Mouse (Mus musculus) thymus, postnatal 10 days (tissue): Measurements from ENCODE around the gene Knstrn.

ENCODE experiments used
- DNase-seq, 2 experiments: peaks; one replicate each; pipeline ENCODE4 v3.0.0; 2021; ENCODE audit warnings: low spot score in 2 of 2

The Knstrn gene

DNA sequence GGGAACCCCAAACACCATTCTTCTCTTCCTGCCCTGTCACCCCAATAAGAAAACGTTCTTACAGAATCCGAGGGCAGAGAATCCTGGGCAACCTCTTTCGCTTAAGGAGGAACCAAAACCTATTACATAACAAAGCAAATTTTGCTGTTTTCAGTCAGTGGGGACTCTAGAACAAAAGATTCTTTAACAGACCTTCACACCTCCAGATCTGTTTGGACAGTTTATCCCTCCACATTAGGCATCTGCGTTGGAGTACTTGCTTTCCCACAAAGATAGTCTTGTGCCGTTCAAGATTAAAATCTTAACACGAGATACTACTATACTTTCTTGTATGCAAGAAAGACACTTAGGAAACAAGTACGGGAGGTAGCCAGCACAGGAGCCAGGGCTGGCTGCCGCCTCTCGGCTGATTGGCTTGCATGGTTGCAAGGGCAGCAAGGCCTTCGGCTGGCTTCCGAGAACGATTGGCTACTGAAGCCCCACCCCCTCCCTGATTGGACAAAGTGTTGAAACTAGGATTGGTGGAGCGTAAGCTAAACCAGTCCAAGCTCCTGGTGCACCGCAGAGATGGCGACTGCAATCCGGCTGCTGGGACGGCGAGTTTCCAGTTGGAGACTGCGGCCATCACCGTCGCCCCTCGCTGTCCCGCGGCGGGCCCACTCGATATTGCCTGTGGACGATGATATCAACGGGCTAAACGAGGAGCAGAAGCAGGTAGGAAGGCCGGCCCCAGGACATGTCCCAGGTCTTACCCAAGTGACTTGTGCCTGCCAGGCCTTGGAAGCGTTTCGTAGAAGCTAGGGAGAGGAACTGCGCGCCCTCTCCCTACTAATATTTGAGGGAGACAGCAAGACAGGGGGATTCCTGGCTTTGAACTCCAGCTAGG is 47.9 kb downstream of the Knstrn start, which contains the start of gene Ivd:
Gene Ivd, plus strand, starts transcription at position 501 of the 886 bp plus-strand sequence.
- DNase-seq: peak; percentile 85 to 88

DNA sequence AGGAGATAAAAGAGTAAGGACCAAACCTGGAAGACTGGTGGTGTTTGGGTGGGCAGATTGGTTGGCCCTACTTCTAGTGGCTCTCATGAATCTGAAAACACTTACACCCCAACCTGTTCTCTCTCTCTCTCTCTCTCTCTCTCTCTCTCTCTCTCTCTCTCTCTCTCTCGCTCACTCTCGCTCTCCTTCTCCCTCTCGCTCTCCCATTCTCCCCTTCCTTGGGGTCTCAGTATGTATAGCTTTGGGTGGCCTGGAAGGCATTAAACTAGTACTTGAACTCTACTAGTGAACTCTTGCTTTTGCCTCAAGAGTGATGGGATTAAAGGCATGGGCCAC is 48.5 kb downstream of the Knstrn start:
- no peak for DNase-seq

DNA sequence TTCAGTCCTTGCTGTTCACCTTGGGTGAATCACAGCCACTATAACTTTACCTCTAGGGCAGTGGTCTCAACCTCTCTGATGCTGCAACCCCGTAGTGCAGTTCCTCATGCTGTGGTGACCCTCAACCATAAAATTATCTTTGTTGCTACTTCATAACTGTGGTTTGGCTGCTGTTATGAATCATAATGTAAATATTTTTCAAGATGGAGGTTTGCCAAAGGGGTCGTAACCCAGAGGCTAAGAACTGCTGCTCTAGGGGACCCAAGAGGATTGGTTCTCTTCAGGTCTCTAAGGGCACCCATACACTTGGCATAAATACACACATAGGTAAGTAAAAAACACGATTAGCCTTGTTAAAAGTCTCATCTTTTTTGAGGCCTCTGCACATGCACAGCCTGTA is 56.8 kb downstream of the Knstrn start:
- DNase-seq: no peak

DNA sequence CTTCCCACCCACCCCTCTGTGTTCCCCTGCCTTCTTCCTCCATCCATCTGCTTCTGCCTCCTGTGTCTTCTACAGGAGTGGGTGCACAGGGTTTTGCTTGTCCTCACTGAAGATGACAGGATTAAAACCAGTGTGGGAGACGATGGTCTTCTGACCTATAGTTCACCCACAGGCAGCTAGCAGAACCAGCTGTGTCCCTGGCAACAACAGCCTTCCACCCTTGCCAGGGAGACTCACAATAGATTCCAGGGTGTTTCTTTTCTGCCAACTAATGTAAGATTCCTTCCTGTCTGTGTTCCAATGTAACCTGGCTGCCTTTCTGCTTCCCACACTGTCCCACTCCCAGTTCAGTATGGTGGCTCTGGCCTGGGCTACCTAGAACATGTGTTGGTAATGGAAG is 57.2 kb downstream of the Knstrn start:
- DNase-seq: no peak

DNA sequence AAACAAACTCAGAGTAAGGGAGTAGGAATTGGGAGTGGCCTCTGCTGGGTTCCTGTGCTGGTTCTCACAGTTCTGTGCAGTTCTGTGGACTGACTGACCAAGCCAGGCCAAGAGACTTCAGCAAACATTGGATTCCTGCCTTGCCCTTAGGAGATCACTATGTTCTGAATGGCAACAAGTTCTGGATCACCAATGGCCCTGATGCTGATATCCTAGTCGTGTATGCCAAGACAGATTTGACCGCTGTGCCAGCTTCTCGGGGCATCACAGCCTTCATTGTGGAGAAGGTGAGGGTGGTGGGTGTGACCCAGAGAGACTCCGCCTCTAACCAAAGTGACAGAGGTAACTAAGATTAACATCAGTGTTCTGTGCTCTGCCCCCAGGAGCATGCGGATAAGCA is 59.2 kb downstream of the Knstrn start:
- no peak for DNase-seq

DNA sequence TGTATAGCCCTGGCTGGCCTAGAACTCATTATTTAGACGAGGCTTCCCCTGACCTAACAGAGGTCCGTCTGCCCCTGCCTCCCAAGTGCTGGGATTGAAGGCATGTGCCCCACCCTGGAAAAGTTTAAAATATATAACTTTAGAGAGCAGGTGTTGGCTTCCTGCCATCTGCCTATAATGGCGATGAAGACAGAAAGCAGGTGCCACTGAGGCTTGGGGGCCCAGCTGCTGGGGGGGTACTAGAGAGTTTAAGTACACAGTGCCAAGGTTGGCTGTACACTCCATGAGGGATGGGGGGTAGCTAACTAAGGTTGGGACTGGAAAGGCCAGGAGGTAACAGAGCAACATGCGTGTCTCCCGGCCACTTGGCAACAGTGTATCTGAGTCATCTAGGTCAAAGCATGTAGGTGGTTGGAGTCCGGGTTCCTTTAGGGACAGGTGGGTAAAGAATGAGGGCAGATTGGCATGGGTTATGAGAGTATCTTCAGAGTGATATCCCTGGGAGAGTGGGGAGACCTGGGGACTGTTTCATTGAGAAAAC is 60.2 kb downstream of the Knstrn start:
- no peak for DNase-seq

DNA sequence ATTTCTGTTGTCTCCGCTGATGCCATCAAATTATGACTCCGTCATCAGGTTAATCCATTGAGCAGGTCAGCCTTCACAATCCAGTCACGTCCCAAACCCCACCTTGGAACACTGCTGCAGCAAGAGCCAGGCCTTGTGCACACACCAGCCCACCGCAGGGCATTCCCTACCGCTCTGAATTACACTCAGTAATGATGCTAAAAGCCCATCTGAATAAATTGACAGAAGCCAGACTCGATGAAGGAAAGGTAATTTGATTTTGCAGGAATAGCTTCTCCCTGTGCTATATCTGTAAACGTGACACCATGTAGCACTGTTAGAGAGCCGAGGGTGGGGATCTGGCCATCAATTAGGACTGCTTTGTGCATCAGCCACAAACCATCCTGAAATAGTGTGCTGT is 61.5 kb downstream of the Knstrn start:
- no peak for DNase-seq

DNA sequence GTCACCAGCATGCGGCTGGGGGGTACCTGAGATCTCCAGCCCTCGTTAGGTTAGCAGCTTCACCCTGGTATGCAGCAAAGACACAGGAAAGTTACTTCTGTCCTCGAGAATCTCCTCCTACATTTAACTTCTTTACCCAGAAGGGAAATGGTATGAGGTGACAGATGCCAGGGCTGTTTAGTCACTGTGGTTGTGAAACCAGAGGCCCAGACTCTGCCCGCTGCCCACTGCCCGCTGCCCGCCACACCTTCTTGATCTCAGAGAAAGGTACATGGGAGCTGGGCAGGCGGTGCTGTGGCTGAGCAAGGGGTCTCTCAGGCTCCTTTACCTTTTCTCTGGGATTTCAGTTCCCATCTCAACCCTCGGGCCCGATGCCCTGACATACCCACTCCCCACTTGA is 62.6 kb downstream of the Knstrn start:
- DNase-seq: no peak

DNA sequence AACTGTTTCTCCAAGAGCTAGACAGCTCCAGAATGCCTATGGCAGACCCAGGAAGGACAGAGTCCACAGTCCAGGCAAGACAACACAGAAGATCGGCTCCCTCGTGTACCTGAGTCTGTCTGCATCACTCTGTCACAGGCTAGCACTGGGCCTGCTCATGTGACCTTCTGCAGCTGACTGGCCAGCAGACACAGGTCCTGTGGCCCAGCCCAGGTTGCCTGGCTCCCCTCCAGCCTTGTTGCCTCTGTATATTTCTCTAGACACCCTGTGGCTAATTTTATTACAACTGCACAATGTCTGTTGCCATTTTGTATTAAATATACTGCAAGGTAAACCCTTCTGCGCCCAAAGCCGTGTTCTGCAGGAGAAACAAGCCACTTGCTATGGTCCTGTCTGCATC is 67.2 kb downstream of the Knstrn start:
- DNase-seq: no peak

DNA sequence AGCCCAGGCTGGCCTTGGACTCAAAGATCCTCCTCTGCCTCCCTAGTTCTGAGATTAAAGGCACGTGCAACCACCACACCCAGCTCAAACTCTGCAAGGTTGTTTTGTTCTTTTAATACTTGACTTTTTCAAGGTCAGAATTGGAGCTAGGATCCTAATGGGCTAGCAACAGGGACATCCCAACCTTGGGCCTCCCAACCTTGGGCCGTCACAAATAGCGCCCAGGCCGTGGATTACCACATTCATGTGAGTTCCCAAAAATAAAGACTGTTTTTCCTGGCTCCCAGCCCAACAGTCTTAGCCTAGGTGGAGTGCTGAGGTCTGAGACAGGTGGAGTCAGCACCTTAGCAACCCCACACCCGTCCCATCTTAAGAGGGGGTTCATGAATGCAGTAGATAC is 68.2 kb downstream of the Knstrn start:
- DNase-seq: no peak

DNA sequence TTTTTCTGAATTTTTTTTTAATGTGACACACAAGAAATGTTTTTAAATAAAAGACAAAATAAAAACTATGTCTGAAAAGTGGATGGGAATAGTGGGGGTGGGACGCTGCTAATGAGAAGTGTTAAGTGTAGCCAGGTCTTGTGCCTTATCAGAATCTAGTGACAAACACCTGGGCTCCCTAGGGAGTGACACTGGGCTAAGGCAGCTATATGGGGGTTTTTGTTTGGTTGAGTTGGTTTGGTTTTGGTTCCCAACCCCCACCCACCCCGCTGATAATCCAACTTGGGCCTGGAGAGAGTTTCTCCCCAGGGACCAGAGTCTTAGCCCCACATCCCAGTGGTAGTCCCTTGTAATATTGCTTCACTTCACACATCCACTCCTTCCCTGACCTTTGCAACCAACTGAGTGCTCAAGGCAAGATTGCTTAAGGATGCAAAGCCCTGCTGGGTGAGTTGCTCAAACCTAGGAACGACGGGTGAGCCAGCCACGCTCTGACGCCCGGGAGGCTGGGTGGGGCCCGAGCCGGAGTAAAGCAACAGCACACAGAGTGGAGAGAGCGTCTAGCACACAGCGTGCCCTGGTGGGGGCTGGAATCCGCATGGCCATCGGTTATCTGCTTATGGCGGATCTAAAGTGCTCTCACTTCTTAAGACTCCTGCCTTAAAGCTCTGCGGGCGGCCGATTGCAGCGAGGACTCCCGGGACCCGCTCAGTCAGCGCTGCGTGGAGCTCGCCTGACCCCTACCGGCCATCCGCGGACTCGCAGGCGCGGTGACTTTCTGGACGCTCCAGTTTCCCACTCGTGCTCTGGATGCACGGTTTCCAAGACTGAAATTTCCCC is 69.3 kb downstream of the Knstrn start:
- peak; percentile 62 to 87 for DNase-seq

DNA sequence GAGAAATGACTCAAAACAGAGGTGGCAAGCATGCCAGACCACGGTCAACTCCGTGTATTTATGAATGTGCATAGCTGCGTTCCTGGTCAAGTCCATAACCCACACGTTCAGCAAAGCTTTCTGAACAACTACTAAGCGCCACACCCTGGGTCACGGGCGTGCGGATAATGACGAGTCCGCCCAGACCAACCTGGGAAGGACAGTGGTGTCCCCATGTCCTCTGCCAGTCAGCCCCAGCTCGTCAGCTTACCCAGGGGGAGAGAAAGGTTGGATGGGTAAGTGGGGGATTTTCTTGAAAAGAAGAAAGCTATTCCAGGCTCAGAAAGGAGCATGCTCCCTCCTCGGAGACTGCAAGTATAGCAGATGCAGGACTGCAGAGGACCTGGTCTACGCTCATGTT is 73.6 kb downstream of the Knstrn start:
- DNase-seq: no peak

DNA sequence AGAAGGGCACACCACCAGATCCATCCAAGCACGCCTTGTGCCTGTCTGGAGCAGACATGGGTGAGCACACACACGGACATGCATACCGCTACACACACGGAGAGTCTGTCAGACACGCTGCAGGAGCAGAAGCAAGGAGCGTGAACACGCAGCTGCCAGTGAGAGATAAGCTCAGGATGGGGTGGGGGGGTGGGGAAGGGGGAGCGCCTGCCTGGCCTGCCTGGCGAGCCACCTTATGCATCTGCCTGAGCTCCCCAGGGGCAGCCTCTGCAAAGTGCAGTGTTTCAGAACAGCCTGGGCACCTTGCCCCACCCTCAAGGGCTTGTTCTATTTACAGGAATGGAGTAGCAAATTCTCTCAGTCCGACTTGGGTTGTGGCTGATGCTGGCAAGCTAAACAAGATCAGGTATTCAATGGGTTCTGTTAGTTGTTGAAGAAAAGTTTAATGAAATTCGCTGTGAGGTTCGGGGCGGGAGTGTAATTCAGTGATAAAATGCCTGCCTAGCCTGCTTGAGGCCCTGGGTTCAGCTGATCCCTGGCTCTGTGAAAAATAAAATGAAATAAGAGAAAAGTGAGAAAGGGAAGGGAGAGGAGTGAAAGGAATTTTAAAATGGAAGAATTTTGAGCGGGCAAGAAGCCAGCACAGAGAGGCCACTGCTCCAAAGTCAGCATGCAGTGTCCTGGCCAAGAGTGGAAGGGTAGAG is 74.2 kb downstream of the Knstrn start:
- no peak for DNase-seq

DNA sequence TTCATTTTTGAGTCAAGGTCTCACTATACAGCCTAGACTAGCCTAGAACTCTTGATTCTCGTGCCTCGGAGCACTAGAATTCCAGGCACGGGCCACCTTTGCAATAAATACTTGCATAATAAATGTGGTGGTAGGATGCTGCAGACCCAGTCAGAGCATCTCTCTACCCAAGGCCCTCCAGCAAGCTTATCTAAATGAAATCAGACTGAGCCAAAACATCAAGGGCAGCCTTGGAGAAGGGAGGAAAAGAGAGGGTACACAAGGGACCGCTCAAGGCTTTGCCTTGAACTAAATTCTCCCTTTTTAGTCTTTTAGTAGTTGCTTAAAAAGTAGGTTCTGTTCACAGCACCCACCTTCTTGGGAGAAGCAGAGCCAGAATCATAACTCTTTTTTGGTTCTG is 77.4 kb downstream of the Knstrn start:
- DNase-seq: no peak

DNA sequence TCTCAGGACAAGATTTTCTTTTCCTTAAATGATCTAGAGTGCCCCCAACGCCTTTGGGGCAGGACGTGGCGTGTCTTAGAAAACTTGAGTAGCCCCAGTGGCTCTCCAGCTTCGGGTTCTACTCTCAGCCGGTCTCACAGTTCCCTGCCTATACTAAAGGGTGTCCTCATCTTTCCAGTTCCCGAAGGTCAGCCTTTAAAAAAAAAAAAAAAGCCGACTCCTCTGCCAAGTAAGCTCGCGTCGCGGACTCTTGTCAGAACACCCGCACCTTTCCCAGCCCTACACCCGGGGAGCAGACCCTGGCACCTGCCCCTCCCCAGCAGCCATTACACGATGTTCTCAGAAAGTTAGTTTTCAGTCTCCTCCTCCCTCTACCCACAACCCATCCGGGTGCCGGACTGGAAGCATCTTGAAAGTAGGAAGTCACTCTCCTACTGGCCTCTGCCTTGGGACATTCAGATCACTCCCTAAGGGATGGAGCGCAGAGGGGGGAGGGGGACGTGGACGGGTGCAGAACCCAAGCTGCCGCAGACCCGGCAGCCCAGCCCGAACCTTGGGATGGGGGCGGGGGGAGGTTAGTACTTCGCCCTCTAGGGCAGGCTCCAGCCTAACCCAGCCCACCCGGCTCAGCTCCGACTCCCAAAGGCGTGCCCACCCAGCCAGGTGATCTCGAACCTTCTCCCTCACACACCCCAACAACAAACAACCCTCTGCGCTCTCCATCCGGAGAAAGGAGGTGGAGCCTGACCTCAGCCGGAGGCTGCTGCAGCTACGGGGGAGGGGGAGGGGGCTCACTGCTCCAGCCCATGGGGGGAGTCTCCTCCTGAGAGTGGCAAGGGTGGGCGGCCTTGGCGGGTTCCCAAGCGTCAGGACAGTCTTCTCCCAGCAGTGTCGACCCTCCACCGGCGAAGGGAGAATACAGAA is 82.4 kb downstream of the Knstrn start:
- peak; percentile 54 to 62 for DNase-seq

DNA sequence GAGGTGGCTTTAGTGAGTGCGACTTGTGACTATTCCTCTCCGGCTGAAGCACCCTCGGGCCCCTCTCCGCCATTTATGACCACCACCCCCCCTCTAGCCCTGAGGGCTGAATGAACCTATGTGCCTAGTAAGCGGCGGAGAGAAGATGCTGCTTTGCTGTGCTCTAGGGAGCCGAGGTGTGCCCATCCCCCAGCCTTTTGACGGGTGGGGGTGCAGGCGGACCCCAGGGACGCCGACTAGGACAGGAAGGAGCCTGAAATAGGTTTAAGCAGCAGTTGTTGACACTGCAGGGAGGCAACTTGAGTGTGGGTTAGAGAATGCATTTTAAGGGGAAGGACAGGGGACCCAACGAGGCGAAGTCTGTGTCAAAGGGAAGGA is 83.1 kb downstream of the Knstrn start:
- DNase-seq: no peak

DNA sequence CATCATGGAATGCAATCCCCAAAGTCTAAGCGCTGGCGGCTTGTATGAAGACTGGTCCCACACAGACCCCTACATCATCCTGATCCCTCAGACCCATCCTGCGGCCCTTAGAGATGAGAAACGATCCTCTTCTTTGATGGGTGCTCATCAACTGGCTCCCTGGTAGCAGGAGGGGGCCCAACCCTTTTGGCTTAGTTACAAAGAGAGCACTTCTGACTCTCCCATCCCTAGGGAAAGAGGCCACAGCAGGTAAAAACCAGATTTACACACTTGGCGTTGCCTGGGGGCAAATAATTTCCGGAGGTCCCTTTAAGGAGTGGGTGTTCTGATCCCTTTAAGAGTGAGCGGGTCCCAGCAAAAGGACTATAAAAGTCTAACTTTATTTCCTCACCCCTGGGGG is 83.6 kb downstream of the Knstrn start:
- no peak for DNase-seq

DNA sequence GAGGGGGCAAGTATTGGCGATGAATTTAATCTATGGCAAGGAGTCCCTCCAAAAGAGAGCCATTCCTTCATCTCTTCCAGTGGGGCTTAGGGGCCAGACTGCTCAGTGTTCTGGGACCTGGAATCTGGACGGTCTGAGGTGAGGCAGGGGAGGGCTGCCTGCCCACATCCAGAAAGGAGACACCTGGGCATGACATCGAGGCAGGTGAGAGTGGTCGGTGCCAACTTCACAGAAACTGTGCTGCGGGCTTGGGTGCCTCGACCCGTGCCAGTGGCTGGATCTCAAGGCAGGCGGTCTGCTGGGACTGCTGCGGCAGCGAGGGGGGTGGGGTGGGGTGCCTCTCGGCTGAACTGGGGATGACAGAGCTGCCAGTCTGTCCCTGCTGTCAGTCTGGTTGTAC is 84.0 kb downstream of the Knstrn start:
- DNase-seq: no peak

DNA sequence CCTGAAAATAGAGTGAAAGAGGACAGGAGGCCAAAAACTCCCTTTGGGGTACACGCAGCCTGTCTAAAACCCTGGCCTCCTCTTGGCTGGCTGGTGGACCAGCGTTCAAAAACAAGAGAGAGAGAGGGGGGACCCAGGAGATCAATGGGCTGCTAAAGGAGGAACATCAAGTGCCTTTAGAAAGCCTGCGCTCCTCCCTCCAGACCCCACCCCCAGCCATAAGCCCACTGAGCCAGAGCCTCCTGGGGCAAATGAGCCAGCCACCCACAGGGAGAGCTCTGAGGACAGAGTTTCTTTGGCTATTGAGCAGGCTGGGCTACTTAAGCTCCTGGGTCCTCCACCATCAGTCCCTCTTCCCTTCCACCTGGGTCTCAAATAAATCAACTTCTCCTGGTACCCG is 85.0 kb downstream of the Knstrn start:
- DNase-seq: no peak

DNA sequence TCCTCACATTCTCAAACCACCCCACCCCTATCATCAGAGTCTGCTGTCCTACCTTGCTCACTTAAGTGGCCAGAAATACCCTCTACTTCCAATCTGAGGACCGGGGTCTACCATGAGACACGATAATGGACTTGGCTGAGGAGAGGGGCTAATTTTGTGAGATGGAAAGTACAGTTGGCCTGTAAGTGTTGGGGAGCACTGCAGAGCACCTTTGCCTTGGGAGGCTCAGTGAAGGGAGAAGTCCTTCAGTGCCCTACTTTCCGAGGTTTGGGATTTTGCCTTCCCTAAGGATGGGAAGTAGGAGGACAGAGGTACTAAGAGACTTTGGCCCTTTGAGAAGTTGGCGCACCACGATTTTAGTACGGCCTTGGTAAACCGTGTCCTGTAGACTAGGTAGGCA is 85.5 kb downstream of the Knstrn start:
- no peak for DNase-seq
